Comparison of ENCODE assay signal across 15 mouse cellular contexts in the genomic region with DNA sequence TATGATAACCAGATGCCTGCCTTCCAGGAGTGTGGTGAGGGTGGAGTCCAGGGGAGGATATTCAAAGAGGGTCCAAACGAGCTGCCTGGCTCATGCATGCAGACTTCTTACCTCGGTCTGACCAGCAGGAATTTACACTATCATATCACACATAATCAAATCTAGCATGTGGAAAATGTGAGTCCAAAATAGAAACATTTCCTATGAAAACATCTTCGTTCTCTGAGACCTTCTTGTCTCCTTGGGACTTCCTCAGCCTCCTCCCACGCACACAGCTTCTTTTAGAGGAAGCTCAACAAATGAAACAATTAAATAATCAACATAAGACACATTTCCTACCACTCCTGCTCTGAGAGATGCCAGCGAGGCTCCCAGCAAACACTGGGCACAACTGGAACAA. TPM values are rescaled to one million over a fixed set of nuclear protein-coding genes. Genes with fewer than 3 reads are reported as not detected.
DNase-seq lines count a peak whose midpoint lies in the region; ATAC-seq lines count a peak whose summit lies in the region.
"Had no signal": no experiment of that assay in that cellular context is flagged by ENCODE, and none has a peak within 500 bp of the region (broad histone marks: within the 10 kb centered on the region; RNA-seq: fewer than 3 reads in every experiment).

No protein-coding gene starts in this region.

- peaks cover 9% of the 10 kb centered on the region for H3K36me3 ChIP-seq in heart, embryonic 12.5 days
- H3K36me3 ChIP-seq in limb, embryonic 15.5 days: peaks cover 10% of the 10 kb centered on the region; the same call in 1 of the 2 replicates
- H3K36me3 ChIP-seq: neural tube, embryonic 15.5 days had no signal

- no peak overlapping the region for H3K4me2 ChIP-seq in heart, embryonic 12.5 days
- H3K4me2 ChIP-seq in limb, embryonic 15.5 days: no peak overlapping the region
- H3K4me2 ChIP-seq: embryonic facial prominence, embryonic 13.5 days; hindbrain, embryonic 14.5 days; liver, embryonic 12.5 days; midbrain, embryonic 11.5 days; neural tube, embryonic 15.5 days had no signal

- 0 out of 2 replicates have a peak overlapping the region, but pooled peaks have one; percentile 21 for H3K27ac ChIP-seq in heart, embryonic 12.5 days (ENCODE audit: poor library complexity, severe bottlenecking)
- H3K27ac ChIP-seq in limb, embryonic 15.5 days: no peak overlapping the region
- H3K27ac ChIP-seq: embryonic facial prominence, embryonic 13.5 days; hindbrain, embryonic 14.5 days; liver, embryonic 12.5 days; neural tube, embryonic 15.5 days had no signal

- 46% methylated on average over 5 of the region's 5 CpGs for WGBS in heart, embryonic 12.5 days
- WGBS in limb, embryonic 15.5 days: 34% methylated on average over 5 of the region's 5 CpGs

- no peak for ATAC-seq in heart, embryonic 12.5 days (ENCODE audit: insufficient number of reproducible peaks, low FRiP score)
- peak; percentile 19; the same call in 1 of the 2 replicates for ATAC-seq in limb, embryonic 15.5 days (ENCODE audit: insufficient number of reproducible peaks, low FRiP score, low TSS enrichment, low read depth)
- no peak for ATAC-seq in erythroid progenitor cell, adult 5-6 weeks (replicated peaks; ENCODE audit: low FRiP score, poor library complexity, severe bottlenecking)
- ATAC-seq: liver, embryonic 12.5 days had no signal

- H3K27me3 ChIP-seq in heart, embryonic 12.5 days (replicated peaks): no peaks in the 10 kb centered on the region
- no peaks in the 10 kb centered on the region for H3K27me3 ChIP-seq in limb, embryonic 15.5 days
- H3K27me3 ChIP-seq: embryonic facial prominence, embryonic 13.5 days; liver, embryonic 12.5 days; neural tube, embryonic 15.5 days had no signal

- peak; percentile 16 for DNase-seq in kidney, adult 9 months
- no peak for DNase-seq in kidney, adult 11 months
- DNase-seq in MN1 (ENCODE audit: low spot score): peak; percentile 11
- DNase-seq in T-cell, adult 2 months (ENCODE audit: low spot score): no peak
- no peak for DNase-seq in cerebellum, postnatal 36 days
- DNase-seq: layer of hippocampus, adult 9-11 months; right cerebral cortex, postnatal 4 days had no signal

- no peak overlapping the region for H3K9ac ChIP-seq in heart, embryonic 12.5 days
- no peak overlapping the region for H3K9ac ChIP-seq in limb, embryonic 15.5 days
- H3K9ac ChIP-seq: embryonic facial prominence, embryonic 13.5 days; hindbrain, embryonic 14.5 days; liver, embryonic 12.5 days; neural tube, embryonic 15.5 days had no signal

- H3K4me1 ChIP-seq in heart, embryonic 12.5 days (replicated peaks): peaks cover 10% of the 10 kb centered on the region; the same call in 1 of the 2 replicates
- no peaks in the 10 kb centered on the region for H3K4me1 ChIP-seq in limb, embryonic 15.5 days
- H3K4me1 ChIP-seq: neural tube, embryonic 15.5 days had no signal

- H3K4me3 ChIP-seq in heart, embryonic 12.5 days: no peak overlapping the region
- no peak overlapping the region for H3K4me3 ChIP-seq in limb, embryonic 15.5 days
- H3K4me3 ChIP-seq: embryonic facial prominence, embryonic 13.5 days; liver, embryonic 12.5 days; neural tube, embryonic 15.5 days had no signal

- no peaks in the 10 kb centered on the region for H3K9me3 ChIP-seq in heart, embryonic 12.5 days (replicated peaks)
- H3K9me3 ChIP-seq in limb, embryonic 15.5 days: no peaks in the 10 kb centered on the region
- H3K9me3 ChIP-seq: embryonic facial prominence, embryonic 13.5 days; liver, embryonic 12.5 days; neural tube, embryonic 15.5 days had no signal

RNA-seq across cellular contexts. Expression of a gene that starts 21.4 kb away (rescaled TPM):
- not detected in 2 replicates for polyA plus RNA-seq in heart, embryonic 12.5 days (2016; fragmentation: Nextera tagmentation; extraction: Ambion mirVana)
- polyA plus RNA-seq in limb, embryonic 15.5 days (2015; fragmentation: Nextera tagmentation; extraction: Ambion mirVana): not detected in 2 replicates
- not detected in 2 replicates for total RNA-seq in erythroid progenitor cell, adult 5-6 weeks (2015; ENCODE audit: low replicate concordance)
- not detected in 2 replicates for total RNA-seq in erythroid progenitor cell, adult 5-6 weeks (2017; ENCODE audit: low replicate concordance)
- polyA plus RNA-seq: embryonic facial prominence, embryonic 13.5 days; hindbrain, embryonic 14.5 days; liver, embryonic 12.5 days; midbrain, embryonic 11.5 days; neural tube, embryonic 15.5 days had no signal

RNA-seq across cellular contexts. Expression of a gene that starts 30.5 kb away (rescaled TPM):
- 8.6 TPM in 2 replicates for polyA plus RNA-seq in heart, embryonic 12.5 days (2016; fragmentation: Nextera tagmentation; extraction: Ambion mirVana)
- polyA plus RNA-seq in limb, embryonic 15.5 days (2015; fragmentation: Nextera tagmentation; extraction: Ambion mirVana): 9.5 TPM in 2 replicates
- 7.2 and 18.0 TPM in 2 replicates for total RNA-seq in erythroid progenitor cell, adult 5-6 weeks (2015; ENCODE audit: low replicate concordance)
- total RNA-seq in erythroid progenitor cell, adult 5-6 weeks (2017; ENCODE audit: low replicate concordance): 13.9 and 16.3 TPM in 2 replicates

RNA-seq across cellular contexts. Expression of a gene that starts 30.5 kb away (rescaled TPM):
- 9.0 and 9.7 TPM in 2 replicates for polyA plus RNA-seq in heart, embryonic 12.5 days (2016; fragmentation: Nextera tagmentation; extraction: Ambion mirVana)
- polyA plus RNA-seq in limb, embryonic 15.5 days (2015; fragmentation: Nextera tagmentation; extraction: Ambion mirVana): 9.9 and 11.0 TPM in 2 replicates
- 61.6 and 63.7 TPM in 2 replicates for total RNA-seq in erythroid progenitor cell, adult 5-6 weeks (2015; ENCODE audit: low replicate concordance)
- total RNA-seq in erythroid progenitor cell, adult 5-6 weeks (2017; ENCODE audit: low replicate concordance): 72.0 and 72.3 TPM in 2 replicates

RNA-seq across cellular contexts. Expression of a gene that starts 40.9 kb away (rescaled TPM):
- polyA plus RNA-seq in heart, embryonic 12.5 days (2016; fragmentation: Nextera tagmentation; extraction: Ambion mirVana): 0.37 and 0.56 TPM in 2 replicates
- polyA plus RNA-seq in limb, embryonic 15.5 days (2015; fragmentation: Nextera tagmentation; extraction: Ambion mirVana): 0.10 and 0.71 TPM in 2 replicates
- total RNA-seq in erythroid progenitor cell, adult 5-6 weeks (2015; ENCODE audit: low replicate concordance): not detected in 2 replicates
- not detected in 2 replicates for total RNA-seq in erythroid progenitor cell, adult 5-6 weeks (2017; ENCODE audit: low replicate concordance)
- polyA plus RNA-seq: hindbrain, embryonic 14.5 days; liver, embryonic 12.5 days; midbrain, embryonic 11.5 days; neural tube, embryonic 15.5 days had no signal

Comparison
In these comparisons a context has a peak if more than half of its experiments do, and no peak if none do; other contexts are left out.
1. DNase-seq: peak in kidney, adult 9 months (single experiment) and MN1 (single experiment); none in kidney, adult 11 months (single experiment), T-cell, adult 2 months (single experiment) and cerebellum, postnatal 36 days (0 of 2).